Mouse (Mus musculus) R1 (cell line): ENCODE results near the gene Timm17b.
"Not testable (repeated sequence)": the region's sequence is repeated elsewhere in the genome, so short reads cannot be mapped to it uniquely, and the experiment has no call there.

ENCODE experiments used
- DNase-seq: peaks from one replicate; pipeline ENCODE4 v3.0.0-alpha.2; 2018; ENCODE audit warnings: low read depth, low spot score

The Timm17b gene

DNA sequence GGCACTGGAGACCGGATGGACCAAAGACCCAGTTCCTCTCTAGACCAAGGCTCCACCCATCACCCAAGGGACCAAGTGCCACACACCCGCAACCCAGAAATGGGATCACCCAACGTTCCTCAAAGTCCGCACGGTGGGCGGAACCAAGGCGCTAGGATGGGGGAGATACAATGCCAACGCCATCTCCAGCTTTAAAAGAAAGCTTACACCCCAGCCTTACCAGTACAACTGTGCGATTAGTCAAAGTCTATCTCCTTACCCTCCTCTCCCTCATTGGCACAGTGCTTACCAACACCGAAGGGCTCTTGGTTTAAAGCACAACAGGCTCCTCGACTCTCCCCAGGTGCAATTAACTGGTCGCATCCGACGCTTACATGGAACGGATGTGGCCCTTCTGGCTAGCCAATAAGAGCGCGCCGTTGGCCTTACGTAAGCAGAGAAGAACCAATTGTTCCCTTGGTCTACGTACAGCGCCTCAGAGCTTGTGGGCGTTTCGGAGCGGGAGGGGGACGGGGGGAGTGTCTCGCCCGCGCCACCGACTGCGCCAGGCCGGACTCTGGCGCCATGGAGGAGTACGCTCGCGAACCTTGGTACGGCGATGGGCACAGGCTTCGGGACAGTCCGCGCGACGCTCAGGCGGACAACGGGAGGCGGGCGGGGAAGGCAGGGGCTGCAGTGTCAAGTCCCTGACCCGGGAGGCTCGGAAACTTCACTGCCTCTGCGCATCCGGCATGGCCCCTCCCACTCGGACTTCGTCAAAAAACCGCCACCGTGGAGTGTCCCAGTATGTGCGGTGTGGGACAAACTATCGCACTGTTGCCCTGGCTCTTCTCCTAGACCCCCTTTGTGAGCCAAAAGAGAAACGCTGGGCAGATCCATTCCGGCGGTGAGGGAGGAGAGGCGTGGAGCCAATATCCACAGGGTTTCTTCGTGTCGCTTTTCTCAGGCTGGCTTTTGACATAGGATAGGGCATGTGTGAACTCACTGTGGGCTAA lies at the start of gene Timm17b, which contains the start of gene Pqbp1:
TSS of gene Timm17b (plus strand) at position 478 of the 995 bp plus-strand sequence.
TSS of gene Pqbp1 (minus strand) at position 390 of the 995 bp plus-strand sequence.
- peak; percentile 98 for DNase-seq

DNA sequence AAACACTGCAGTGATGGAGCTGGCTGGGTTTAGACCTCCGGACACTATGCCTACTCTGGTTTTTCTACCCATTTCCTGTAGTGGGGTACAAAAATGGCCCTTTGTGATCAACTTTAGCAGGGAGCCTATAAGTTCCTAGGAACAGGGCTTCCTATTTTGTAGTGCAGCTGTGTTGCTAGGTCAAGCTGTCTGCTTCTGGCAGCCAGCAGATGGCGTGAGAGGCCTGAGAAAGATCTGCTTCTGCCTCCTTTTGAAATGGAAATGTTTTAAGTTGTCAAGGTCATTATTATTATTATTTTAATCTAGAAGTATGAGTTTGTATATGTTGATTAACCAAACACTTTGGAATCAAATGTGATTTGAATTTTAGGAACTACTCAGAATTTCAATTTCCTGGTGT lies 44.6 kb upstream of the Timm17b start:
- DNase-seq = peak; percentile 49

DNA sequence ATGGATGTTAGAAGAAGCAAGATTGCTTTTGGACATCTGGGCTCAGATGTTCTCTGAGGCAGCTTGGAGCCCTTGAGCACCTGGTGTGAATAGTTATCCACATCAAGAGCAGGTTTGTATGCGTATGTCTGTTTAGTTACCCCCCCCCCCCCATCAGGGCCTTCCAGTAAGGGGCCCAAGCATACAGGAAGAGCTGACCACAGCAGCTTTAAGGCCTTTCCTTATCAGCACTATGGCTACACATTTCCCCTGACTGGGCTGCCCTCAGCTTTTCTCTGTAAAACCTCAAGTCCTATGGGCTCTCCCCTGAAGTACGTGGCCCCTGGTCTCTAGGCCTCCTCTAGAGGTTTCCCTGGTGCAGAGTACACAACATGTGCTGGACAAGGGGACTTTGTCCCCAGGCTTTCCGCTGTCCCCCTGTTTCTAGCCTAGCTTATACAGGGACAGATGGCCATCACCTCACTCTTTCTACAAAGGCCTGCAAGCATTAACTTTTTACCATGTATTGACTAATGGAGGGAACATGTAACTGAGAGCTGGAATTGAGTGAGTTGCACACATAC lies 39.9 kb upstream of the Timm17b start:
- DNase-seq = no peak

DNA sequence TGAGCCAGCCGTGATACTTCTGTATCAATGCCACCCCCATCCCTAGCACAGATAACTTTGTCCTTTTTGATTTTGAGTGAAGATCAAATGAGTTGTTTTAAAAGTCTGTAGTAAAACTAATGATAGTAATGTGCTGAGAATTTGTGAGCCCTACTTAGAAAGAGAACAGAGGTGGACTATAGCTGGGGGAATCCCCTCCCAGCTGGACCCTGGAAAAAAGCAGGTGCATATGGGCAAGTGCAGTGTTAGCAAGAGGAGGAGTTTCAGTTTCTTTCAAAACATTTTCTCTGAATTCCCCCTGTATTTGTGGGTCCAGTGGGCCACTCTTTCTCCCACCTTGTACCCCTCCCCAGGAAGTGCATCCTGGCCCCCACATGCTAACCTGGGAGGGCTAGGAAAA lies 36.0 kb upstream of the Timm17b start:
- DNase-seq = no peak

DNA sequence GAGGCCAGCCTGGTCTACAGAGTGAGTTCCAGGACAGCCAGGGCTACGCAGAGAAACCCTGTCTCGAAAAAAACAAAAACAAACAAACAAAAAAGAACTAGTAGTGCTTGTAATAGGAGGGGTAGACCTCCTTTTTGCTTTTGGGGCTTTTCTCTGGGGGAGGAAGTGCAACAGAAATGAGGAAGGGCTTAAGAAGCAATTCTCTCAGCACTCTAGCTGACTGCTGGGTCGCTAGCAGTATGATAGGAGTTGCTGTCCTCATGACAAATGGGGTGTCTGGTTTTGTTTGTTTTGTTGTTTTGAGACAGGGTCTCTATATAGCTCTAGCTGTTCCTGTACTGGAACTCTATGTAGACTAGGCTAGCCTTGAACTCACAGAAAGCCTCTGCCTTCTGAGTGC lies 34.6 kb upstream of the Timm17b start:
- no peak for DNase-seq

DNA sequence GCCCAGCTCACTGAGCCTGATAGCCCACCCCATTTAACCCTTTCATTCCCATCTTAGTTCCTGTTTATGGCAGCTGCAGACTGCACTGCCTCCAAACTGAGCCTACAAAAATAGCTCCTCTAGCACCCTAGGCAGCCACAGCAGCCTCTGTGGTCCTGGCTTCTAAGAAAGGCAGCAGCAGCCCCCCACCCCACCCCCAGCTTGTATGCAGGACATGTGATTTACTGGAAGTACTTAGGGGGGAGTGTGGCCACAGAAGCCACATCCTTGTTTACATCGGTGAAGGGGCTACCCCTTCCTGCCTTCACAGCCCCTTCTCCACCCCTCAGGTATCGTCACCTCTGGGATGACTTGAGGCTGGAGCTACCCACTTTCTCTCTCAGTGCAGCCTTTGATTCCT lies 33.8 kb upstream of the Timm17b start:
- no peak for DNase-seq

DNA sequence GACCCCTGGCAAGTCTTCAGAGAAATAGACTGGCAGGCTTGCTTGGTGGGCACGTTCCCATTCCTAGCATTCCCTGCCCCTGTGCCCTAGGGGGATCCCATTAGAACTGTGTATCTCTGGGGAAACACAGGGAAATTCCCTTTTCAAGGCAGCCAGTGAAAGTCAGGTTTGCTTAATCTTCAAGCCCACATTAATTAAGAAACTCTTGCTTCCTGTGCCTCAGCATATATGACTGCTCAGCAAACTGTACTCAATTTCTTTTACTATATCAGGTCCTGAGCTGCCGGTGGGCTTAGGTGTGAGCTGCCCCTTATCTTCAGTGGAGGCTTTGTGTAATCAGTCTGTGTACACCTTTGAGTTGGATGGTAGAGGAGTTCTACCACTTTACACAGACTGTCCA lies 33.4 kb upstream of the Timm17b start:
- DNase-seq = no peak

DNA sequence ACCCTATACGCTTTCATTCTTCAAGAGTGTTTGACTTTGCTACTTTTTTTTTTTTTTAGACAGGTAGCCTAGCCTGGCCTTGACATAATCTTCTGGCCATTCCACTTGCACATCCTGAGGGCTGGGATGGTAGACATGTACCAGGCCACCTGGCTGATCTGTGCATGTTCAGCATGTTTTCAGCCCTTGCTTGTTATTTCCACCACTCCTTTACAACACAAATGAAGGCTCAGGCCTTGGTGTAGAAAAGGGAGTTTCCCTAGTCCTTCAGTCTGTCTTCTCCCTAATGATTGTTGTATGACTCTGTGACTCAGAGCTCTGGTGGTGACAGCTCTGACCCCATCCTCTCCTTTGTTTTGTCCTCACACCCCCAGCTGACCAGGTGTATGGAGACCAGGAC lies 32.0 kb upstream of the Timm17b start:
- DNase-seq = no peak

DNA sequence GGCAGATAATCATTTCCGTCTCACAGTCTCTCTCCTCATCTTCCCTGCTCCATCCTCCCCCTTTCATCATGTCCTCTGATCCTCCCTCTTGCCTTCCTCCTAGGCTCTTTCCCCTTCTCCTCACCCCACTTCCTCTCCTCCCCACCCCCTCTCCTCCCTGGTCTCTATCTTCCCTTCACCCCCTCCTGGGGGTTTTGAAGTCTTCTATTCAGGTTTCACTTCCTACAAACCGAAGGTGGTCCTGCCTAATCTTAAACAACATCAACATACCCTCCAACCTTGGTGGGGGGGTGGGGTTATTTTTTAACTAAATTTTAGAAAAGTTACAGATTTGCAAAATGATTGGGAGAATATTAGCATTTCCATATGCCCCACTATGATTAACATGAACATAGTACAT lies 30.7 kb upstream of the Timm17b start:
- peak; percentile 35 for DNase-seq

DNA sequence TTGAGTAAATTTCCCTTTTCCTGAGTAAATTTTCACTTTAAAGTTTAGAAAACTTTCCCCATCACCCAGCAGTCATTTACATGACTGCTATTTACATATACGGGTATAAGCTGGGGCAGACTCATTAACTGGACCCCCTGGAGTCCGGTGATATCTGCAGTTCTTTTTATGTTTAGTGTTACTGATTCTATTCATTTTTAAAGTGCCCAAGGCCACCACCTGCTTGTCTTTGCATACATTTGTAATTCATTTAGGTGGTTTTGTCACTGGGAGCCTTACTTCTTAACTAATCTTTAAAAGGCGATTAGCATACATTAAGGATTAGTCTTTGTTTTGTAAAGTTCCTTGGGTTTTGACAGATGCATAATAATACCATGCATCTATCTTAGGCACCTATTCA lies 29.3 kb upstream of the Timm17b start:
- DNase-seq = peak; percentile 82

DNA sequence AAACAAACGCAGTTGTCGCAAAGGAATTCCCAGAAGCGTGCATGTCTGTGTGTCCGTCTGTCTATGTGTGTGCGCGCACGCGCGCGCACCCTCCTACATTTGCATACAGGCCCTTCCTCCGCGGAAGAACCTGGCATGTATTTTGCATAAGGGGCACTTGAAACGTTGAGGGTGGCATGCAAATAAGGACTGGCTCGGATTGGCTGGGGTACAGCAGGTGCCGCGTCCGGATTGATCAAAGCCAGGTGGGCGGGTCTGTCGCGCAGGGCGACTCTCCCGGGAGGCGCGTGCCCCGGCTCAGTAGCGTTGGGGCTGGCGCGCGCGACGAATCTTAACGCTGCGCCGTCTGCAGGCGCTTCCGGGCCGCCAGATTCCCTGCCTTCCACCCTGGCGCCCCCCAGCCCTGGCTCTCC lies 21.1 kb upstream of the Timm17b start, which contains the start of gene Pim2:
TSS of gene Pim2 (plus strand) at position 256 of the 413 bp plus-strand sequence.
- peak; percentile 94 for DNase-seq

DNA sequence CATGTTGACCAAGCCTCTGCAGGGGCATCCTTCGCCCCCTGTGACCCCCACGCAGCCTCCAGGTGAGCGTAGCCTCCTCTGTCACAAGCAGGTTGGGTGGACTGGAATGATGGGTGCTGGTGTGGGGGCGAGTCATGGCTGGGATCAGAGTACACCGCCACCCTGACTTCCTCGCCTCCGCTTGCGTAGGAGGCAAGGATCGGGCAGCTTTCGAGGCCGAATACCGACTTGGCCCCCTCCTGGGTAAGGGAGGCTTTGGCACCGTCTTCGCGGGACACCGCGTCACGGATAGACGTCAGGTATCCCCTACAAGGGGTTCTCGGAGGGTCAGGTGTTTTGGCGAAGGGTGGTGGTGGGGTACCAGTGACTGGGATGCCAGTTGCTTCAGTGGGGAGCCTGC lies 20.7 kb upstream of the Timm17b start:
- DNase-seq = no peak

DNA sequence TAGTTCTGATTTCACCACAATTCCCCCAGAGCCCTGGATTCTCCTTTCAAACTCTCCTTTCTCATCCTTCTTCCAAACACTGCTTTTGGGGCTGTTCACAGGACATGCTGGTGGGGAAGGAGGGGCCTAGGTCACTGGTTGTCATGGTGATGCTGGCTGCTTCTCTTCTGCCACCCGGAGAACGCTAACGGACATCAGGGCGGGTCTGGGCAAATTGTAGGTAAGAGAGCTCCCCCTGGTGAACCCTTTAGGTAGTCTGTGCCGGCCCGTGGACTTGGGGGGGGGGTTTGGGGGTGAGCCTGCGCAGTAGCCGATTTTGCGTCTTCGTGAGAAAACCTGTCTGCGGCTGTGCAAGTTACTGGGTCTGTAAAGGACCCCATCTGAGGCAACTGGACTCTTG lies 19.3 kb upstream of the Timm17b start:
- peak; percentile 93 for DNase-seq

DNA sequence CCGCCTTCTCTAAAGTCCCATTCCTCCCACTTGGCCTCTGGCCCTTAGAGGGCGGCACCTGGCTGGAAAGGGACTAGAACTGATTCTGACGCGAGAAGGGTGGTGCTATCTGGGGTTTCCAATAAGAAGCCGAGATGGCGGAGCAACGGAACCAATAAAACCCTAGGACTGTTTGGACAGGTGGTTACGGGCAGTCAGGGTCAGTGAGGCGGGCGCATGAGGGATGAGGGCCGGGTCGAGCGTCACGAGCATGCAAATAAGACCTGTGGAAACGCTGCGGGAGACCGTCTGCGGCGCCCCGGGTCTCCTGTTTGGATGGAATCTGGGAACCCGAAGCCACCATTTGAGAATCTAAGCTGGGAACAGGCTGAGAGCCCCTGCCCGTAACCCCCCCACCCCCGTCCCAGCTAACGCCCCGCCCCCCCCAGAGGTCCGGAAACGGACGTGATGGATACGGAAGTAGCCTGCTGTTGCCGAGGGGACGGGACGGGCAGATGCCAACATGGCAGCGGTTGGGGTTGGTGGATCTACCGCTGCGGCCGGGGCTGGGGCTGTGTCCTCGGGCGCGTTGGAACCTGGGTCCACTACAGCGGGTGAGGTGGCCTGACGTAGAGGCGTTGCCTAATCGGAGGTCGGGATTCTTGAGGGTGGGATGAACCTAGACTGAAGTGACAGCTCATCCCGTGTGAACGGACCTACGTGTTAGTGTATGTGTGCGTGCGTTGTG lies 15.2 kb upstream of the Timm17b start, which contains the start of gene Slc35a2:
TSS of gene Slc35a2 (plus strand) at position 188 of the 727 bp plus-strand sequence.
- peak; percentile 94 for DNase-seq

DNA sequence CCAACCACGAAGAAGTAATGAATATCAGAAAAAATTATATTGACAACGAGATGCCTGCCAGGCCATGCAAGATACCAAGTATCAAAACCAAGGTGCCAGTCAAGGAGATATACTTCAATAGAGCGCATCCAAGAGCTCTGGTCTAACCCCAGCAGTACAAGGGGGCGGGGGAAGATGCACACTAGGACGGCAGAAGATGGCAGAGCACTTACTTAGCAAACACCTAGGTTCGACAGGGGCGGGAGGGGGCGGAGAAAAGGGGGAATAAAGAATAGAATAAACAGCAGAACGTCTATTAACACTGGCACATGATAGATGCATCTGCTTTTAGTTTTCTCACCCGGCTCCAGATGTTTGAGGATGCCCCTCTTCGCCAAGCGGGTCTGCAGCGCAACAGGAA lies 946 bp upstream of the Timm17b start:
- peak; percentile 20 for DNase-seq

DNA sequence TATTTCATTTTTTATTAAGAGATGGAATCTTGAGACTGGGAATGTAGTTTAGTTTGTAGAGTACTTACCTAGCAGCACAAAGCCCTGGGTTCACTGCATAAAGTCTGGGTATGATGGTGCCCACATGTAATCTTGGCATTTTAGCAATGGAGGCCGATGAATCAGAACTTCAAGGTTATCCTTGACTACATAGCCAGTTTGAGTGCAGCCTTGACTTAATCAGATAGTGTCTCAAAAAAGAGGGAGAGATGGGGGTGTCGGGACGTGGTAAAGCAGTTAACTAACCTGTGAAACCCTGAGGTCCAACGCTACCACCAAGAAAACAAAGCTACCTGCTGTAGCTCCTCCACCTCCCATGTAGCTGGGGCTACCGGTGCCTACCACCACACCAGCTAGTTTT lies 5.3 kb downstream of the Timm17b start:
- no peak for DNase-seq

DNA sequence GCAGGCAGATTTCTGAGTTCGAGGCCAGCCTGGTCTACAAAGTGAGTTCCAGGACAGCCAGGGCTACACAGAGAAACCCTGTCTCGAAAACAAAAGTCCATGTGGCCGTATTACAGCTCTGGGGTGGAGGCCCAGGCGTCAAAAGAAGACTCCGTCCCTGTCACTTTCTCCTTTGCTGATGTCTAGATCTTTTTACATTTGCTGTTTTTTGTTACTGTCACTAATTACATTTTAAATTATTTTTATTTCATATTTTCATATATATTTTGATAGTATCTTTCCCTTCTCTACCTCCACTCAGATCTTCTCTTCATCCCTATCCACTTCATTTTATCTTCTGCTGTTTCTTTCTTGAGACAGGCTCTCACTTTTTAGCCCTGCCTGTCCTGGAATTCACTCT lies 8.6 kb downstream of the Timm17b start, which contains the start of gene Gm10491:
TSS of gene Gm10491 (minus strand) at position 101 of the 400 bp plus-strand sequence.
- DNase-seq = no peak

DNA sequence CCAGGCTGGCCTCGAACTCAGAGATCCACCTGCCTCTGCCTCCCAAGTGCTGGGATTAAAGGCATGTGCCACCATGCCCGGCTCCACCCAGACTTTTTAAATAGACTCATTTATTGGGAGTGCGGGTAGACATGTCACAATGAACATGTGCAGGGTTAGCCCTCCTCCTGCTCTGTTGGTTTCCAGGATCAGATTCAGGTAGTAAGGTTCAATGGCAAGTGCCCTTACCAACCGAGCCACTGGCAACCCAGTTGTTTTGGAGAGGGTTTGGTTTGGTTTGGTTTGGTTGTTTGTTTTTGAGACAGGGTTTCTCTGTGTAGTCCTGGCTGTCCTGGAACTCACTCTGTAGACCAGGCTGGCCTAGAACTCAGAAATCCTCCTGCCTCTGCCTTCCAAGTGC lies 10.1 kb downstream of the Timm17b start, which contains the start of gene Gm10490:
TSS of gene Gm10490 (plus strand) at position 301 of the 400 bp plus-strand sequence.
- not testable (repeated sequence) for DNase-seq

DNA sequence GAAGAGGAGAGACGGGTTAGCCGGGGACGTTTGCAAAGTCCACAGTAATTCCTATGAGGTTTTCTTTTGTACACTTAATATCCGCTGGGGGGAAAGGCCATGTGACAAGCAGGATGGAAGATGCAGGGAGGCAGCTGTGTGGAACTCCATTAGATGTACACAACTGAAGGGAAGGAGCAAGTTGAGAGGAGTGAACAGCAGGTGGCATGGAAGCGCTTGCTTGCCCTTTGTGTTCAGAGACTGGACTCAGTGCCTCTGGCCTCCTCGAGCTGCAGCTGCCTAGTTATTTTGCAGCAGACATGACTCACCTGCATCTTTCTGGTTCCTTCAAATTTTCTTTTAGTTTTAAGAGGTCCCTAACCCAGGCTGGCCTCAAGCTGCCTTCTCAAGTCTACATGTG lies 11.3 kb downstream of the Timm17b start:
- peak; percentile 50 for DNase-seq

DNA sequence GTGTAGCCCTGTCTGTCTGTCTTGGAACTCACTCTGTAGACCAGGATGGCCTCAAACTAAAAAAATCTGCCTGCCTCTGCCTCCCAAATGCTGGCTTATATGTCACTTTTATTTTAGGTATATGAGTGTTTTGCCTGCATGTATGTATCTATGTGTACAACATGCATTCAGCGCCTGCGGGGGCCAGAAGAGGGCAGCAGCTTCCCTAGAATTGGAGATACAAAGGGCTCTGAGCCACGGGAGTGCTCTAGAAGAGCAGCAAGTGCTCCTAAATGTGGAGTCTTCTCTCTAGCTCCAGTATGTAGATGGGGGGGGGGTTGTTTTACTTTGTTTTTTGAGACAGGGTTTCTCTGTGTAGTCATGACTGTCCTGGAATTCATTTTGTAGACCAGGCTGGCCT lies 16.5 kb downstream of the Timm17b start:
- peak; percentile 19 for DNase-seq

DNA sequence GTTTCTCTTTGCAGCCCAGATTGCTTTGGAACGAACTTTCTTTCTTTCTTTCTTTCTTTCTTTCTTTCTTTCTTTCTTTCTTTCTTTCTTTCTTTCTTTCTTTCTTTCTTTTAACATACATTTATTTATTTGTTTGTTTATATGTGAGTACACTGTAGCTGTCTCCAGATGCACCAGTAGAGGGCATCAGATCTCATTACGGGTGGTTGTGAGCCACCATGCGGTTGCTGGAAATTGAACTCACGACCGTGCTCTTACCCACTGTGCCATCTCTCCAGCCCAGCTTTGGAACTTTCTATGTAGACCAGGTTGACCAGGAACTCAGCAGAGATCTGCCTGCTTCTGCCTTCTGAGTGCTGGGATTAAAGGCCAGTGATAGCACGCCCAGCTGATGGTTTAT lies 18.8 kb downstream of the Timm17b start:
- DNase-seq = peak; percentile 28
